Mouse (Mus musculus) stomach, postnatal 0 days (tissue): ENCODE measurements around the gene Lclat1.
"Not testable (repeated sequence)": the region's sequence is repeated elsewhere in the genome, so short reads cannot be mapped to it uniquely, and the experiment has no call there.

Source experiments
- CTCF ChIP-seq: IDR thresholded peaks from 2 replicates; pipeline ENCODE4 v1.5.1; 2016; ENCODE audit warnings: antibody characterized with exemption, low read depth, mild to moderate bottlenecking, moderate library complexity
- EP300 ChIP-seq: optimal IDR thresholded peaks from 2 replicates; pipeline ENCODE3; 2016; ENCODE audit warnings: antibody characterized with exemption

DNA sequence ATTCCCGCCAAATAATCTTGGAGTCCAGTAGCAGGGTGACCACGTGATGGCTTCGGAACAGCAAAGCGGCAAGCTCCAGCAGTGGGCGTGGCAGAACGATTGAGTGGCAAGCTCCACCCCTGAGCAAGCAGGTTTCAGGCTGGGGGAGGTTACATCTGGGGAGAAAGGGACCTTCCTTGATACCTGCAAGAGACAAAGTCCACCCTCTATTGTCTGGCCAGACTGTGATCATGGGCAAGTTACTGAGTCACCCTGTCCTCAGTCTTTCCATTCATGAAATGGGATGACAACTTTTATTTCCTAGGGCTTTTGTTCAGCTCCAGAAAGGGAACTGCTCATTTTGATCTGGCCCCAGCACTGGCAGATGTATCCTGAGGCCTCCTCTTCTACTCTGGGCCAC is 174.9 kb downstream of the Lclat1 start:
- TF ChIP-seq CTCF, EP300: not testable (repeated sequence)
